ENCODE assay signal across 8 mouse cellular contexts in the genomic region with DNA sequence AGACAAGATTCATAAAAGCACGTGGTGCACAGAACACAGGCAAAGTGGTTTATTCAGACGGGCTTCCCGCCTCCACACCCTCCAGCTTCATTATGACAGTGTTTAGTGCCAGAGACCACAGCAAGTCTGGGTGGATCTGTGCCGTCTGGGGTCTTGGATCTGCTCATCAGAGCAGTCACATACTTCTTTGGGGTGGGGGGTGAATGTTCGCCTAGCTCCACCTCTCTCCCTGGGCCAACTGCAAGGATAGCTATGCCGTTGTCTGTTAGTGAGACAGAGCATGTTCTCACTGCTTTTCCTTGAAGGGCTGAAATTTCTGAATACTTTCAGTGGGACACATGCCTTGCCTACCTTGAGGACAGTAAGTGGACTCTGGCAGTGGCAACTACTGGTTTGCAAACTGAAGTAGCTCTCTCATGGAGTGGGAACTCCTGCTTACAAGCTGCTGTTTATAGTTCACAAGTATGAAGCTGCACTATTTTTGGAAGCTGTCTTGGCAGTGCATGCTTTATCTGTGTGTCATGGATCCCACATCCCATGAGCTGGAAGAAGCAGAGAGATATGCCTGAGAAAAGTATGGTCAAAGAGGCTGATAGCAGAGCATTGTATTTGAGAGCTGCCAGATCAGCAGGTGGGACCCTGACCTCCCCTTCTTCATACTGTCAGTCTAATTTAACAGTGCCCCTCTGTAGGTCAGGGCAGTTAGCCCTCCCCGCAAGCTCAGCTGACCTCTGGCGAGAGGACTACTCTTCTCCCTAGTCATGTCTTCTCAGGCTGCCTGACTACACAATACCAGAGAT.
A peak's percentile ranks its signal among the peaks of the same experiment; 100 is the strongest.
DNase-seq lines count a peak whose midpoint lies in the region; ATAC-seq lines count a peak whose summit lies in the region.

No protein-coding gene starts in this region.

- peak; percentile 34 for DNase-seq in adrenal gland, adult 2 months
- DNase-seq in adrenal gland, adult 8-10 months, result no peak
- DNase-seq in left cerebral cortex, adult 11 months (ENCODE audit: low spot score), result peak; percentile 42
- DNase-seq in left cerebral cortex, postnatal 4 days, result no peak
- peak; percentile 12 to 31 for DNase-seq in lung, postnatal 4 days

- no peaks in the 10 kb centered on the region for H3K9me3 ChIP-seq in heart, embryonic 15.5 days (replicated peaks)

- H3K4me2 ChIP-seq in heart, embryonic 15.5 days, result peak overlapping the region; percentile 26; the same call in 1 of the 2 replicates

- H3K4me3 ChIP-seq in heart, embryonic 15.5 days, result no peak overlapping the region

- WGBS in heart, embryonic 15.5 days, result 48% methylated on average over 8 of the region's 8 CpGs

- H3K4me1 ChIP-seq in heart, embryonic 15.5 days (replicated peaks), result peaks cover 23% of the 10 kb centered on the region

- H3K27me3 ChIP-seq in heart, embryonic 15.5 days, result no peaks in the 10 kb centered on the region

- H3K36me3 ChIP-seq in heart, embryonic 15.5 days, result no peaks in the 10 kb centered on the region

- intact Hi-C loops in left cerebral cortex, postnatal 4 days (cut with DNase I), result no loop called here

- peak overlapping the region; percentile 91 for H3K27ac ChIP-seq in heart, embryonic 15.5 days

- ATAC-seq in heart, embryonic 15.5 days (replicated peaks; ENCODE audit: insufficient number of reproducible peaks, insufficient read depth, low FRiP score, low read depth), result peak; percentile 72
- ATAC-seq in megakaryocyte progenitor cell, adult 5-6 weeks (replicated peaks; ENCODE audit: poor library complexity), result no peak
- ATAC-seq in erythroid progenitor cell, adult 5-6 weeks (replicated peaks; ENCODE audit: low FRiP score, poor library complexity, severe bottlenecking), result no peak

- no peak overlapping the region for H3K9ac ChIP-seq in heart, embryonic 15.5 days

Comparison
In these comparisons a context has a peak if more than half of its experiments do, and no peak if none do; other contexts are left out.
1. DNase-seq: peak in adrenal gland, adult 2 months (single experiment), left cerebral cortex, adult 11 months (single experiment) and lung, postnatal 4 days (2 of 2); none in adrenal gland, adult 8-10 months (single experiment) and left cerebral cortex, postnatal 4 days (single experiment).